Mouse (Mus musculus) heart, postnatal 14 days (tissue): ENCODE measurements around the gene Mef2d. TPM values are rescaled to one million over a fixed set of nuclear protein-coding genes. Genes with fewer than 3 reads are reported as not detected.

Experiments
- DNase-seq, 2 experiments: peaks; one replicate each; pipeline ENCODE4 v3.0.0; 2021 to 2022
- intact Hi-C: fragments of 180-260 bp; cut with DNase I; formaldehyde crosslinking; loops from one replicate; pipeline ENCODE4 v1.15.1; 2025
- total RNA-seq, 2 experiments: library from RNA; stranded (reverse); gene quantifications; 2 replicates each; pipeline ENCODE4 v1.2.3; 2021

The Mef2d gene
- total RNA-seq, 2 experiments from 2014 or later = 128 to 130 TPM

DNA sequence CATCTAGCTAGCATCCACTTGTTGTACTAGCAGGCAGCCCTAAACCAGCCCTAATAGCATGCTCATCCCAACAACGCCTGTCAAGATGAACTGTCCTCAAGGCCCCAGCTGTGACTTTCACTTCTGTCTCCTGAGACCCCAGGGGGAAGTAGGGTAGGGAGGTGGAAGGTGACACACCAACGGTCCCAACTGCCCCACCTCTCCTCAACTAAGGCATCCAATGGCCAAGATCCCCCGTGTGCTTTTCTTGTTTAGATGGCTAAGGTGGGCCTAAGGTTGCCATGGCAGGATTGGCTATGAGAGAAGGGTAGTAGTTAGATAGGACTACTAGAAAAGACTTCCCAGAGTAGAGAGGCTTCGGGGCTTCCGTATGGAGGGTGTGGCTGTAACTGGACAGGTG, 6.2 kb downstream of the Mef2d start:
- intact Hi-C loops = no loop called here
- DNase-seq = no peak

DNA sequence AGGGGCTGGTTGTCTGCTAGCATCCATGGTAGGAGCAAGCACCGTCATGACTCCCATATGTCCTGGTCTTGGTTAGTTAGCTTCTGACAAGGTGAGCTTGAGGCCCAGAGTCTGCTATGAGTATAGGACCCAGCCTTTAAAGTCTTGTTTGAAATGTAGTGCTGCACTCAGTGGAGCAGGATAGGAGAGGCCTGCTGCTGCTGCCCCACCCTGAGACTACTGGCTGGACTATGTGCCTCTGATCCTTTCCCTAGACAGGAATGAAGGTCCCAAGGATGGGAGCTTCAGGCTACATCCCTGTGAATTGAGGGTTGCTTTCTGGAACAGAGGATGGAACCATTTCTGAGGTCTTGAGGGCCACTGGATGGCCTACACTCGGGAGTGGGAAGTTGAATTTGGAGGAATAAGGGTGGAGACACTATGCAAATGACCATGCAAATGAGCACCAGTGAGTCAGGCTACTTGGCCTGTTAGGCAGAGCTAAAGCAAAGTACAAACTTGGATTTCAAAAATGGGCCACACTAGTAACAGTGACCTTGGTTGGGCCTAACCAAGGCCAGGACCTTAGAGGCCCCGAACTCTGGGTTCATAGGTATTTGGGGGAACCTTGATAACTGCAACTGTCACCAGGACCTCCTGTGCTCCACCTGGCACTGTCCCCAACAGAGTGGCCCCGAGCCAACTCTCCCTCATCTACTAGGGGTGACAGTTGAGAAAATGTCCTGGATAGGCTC, 6.8 kb downstream of the Mef2d start:
- intact Hi-C loops = no loop called here
- DNase-seq = peak; percentile 69 to 84

DNA sequence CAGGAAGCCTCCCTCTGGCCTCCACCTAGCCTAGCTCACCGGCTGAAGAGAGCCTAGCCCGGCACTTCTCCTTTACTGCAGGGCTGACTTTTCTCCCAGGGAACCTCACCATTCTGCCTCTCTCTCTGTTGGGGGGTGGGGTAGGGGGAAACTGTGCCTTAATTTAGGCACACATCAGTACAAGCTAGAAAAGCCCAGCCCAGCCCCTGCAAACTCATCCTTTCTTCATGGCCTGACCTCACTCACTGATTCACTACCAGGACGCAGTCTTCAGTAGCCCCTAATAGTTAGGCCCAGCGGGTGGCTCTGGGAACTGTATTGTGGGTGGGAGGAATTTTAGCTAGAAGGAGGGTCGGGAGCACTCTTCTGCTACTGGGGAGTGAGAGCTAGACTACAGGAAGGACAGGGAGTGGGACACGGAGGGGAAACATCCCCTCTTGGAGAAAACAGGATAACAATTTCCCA, 7.4 kb downstream of the Mef2d start:
- intact Hi-C loops = no loop called here
- no peak for DNase-seq

DNA sequence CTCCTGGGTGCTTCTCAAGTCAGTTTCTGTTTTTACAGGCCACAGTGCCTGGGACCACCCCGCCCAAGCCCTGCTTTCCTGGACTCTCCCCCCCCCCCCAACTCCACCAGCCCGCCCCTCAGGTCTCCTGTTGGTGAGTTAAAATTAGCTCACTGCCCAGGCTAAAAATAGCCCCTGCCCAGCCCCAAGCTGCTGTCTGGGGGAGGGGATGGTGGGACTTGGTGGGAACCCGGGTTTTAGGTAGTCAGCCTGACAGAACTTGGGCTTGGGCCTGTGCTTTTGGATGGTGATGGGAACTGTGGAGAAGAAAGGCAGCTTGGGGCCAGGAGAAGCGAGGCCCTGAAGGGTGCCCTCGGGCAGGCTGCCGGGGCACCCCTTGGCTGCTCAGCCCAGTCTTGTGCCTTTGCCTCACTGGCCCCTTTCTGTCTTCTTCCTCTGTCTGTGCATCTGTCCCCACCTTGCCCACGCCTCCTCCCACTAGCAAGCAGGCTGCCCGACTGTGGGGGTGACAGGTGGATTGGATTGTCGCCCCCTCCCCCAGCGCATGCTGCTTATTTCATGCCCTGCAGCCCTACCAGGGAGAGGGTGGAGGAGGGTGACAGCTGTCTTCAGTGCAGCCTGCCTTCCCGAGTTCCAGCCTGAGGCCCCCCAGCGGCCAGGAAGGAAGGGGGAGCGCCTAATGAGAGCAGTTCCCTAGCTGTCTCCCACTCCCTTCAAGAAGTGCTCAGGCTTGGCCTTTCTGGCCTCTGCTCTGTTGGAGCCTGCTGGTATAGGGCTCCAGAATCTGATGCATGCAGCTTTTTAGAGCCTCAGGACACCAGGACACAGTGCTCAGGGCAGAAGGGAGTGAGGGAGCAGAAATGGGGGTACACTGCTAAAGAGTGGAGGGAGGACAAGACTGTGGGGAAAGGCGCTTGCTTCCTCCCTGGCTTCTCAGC, 8.2 kb downstream of the Mef2d start:
- peak; percentile 51 to 67 for DNase-seq
- intact Hi-C loops = loop anchor here (2.0 kb wide), 1 partner anchor 14 kb away; no protein-coding TSS in a partner anchor

DNA sequence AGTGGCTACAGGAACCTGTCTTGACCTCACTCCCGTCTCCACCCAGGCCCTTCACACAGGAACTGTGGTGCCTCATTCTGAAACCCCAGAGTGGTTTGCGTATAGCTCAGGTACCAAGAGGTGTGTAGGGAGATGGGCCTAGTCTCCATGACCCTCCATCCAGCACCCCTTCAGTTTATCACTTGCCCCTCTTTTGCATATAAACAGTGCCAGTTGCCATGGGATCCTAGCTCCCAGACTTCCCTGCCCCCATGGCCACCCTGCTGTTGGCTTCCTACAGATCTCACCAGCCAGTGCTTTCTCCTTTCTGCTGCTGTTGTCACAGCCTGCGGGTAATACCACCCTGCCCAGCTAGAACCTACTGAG, 8.8 kb downstream of the Mef2d start:
- no peak for DNase-seq
- intact Hi-C loops = loop anchor here (2.0 kb wide), 1 partner anchor 14 kb away; no protein-coding TSS in a partner anchor

DNA sequence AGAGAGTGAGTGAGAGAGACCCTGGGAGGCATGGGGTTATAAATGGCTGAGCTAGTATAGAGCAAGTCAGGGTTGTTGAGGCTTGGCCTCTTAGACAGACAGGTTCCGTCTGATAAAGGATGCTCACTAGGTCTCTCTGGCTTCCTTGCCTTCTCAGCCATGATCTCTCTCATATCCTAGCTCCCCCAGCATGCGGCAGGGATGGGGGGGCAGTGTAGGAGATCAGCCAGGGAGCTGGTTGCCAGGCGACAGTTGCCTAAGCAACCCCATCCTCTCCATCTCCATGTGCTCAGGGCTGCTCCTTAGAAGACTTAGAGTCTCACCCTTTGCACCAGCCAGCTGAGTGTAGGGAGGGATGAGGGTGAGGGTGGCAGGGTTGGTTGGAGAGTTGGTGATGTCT, 9.9 kb downstream of the Mef2d start:
- DNase-seq = no peak
- intact Hi-C loops = no loop called here

DNA sequence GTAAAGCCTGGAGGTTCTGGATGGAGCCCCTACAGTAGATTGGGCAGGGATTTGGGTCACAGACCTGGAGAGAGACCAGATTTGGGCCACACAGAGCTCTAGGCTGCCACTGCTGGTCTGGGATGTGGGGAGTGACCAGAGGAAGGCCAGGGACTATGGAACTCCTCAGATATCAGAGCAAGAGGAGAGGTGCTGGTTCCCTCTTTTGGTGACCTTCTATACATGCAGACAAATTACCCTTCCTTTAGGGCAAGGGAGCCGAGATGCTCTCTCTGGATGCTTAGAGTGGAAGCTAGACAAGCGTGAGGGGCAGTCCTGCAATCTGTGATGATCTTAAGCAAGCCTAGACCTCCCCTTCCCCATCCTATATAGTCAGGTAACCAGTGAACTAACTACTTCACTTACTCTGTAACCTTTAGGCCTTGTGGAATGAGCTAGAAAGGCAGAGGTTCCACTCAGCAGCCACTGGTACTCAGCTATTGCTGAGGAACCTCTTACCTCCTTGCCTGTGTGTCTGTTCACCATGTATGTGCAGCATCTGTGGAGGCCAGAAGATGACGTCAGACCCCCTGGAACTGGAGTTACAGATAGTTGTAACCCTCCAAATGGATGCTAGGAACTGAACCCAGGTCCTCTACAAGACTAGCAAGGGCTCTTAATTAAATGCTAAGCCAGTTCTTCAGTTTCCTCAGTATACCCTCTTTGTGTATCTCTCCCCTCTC, 11.3 kb downstream of the Mef2d start:
- DNase-seq = no peak
- intact Hi-C loops = loop anchor here (2.0 kb wide), 1 partner anchor 19 kb away; no protein-coding TSS in a partner anchor

DNA sequence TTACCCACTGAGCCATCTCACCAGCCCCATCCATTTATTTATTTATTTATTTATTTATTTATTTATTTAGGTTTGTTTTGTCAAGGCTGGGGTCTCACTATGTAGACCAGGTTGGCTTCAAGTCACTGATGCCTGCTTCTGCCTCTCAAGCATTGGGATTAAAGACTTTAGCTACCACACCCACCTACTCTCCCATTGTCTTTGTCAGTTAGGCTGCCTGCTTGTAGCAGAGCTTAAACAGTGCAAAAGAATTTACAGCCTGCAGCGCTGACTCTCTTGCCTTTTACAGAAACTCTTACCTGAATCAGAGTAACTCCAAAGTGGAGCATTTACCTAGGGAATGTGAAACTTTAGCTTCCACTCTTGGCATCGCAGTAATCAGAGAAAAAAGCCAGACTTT, 12.1 kb downstream of the Mef2d start:
- intact Hi-C loops = loop anchor here (2.0 kb wide), 1 partner anchor 19 kb away; no protein-coding TSS in a partner anchor
- DNase-seq = no peak

DNA sequence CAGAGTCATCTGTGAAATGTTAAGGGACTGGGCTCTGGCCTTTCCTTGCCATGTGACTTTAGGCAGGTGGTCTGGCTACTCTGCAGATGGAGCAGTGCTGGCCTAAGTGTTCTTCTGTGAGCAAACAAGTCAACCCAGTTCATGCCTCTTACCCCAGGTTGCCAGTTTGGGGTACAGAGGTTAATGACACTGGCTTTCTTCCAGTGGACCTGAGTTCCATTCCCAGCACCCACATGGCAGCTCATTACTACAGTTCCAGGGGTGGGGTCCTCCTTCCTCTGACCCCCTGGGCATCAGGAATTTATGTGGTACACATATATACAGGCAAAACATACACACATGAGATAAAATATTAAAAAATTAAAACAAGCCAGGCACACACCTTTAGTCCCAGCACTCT, 14.6 kb downstream of the Mef2d start:
- intact Hi-C loops = loop anchor here (5.0 kb wide), 1 partner anchor 70 kb away; no protein-coding TSS in a partner anchor
- DNase-seq = no peak

DNA sequence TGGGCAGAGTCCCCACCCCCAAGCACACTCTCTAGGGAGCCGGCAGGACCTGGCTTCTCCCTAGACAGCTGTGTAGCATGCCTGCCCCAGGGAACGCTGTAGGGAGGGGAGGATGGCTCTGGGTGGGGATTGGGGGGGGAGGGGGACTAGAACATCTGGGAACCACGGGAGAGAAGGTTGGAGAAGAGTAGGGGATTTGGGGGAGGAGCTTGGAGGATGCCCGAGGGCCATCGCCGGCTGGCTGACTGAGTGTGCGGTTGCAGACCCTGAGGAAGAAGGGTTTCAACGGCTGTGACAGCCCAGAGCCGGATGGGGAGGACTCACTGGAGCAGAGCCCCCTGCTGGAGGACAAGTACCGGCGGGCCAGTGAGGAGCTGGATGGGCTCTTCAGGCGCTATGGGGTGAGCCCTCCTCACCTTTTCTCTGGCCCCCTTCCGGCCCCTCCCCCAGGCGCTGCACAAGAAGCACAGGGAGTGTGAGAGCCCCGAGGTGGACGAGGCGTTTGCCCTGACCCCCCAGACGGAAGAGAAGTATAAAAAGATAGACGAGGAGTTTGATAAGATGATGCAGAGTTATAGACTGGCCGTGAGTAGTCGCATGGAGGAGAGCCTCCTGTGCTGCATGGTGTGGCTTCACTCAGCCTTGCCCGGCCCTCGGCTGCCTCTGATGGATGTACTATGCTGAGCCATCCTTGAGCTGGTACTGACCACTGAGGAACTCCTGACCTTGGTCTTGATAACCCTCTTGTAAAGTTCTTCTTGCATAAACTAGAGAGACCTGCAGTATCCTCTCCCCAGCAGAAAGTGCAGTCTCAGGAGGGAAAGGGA, 15.8 kb downstream of the Mef2d start:
- peak; percentile 64 to 65 for DNase-seq
- intact Hi-C loops = loop anchor here (5.0 kb wide), 1 partner anchor 71 kb away; no protein-coding TSS in a partner anchor

DNA sequence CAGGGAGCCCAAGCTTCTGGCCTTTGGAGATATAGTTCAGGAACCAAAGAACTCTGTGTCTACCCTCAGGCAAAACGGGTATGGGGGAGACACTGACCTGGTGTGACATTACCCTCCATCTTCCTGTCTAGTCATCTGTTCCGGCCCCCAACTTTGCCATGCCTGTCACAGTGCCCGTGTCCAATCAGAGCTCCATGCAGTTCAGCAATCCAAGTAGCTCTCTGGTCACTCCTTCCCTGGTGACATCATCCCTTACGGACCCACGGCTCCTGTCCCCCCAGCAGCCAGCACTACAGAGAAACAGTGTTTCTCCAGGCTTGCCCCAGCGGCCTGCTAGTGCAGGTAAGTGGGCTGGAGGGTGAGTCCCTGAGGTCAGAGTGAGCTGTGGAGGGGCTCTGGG, 16.8 kb downstream of the Mef2d start:
- no peak for DNase-seq
- intact Hi-C loops = loop anchor here (5.0 kb wide), 1 partner anchor 72 kb away; no protein-coding TSS in a partner anchor

DNA sequence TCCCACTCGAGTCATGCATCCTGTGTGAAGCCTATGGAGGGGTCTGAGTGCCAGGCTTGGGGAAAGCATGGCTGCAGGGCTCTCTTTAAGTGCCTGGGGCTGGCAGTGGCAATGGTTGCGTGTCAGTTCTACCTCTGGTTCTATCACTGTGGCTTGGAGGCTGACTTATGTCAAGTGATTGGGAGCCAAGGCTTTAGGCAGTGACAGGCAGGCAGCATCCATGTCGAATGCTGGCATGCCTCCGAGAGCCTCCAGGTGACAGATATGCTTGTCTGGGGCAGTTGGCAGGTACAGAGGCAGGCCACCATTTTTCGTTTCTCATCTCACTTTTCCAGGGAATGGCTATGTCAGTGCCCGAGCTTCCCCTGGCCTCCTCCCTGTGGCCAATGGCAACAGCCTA, 18.7 kb downstream of the Mef2d start:
- intact Hi-C loops = no loop called here
- DNase-seq = no peak

DNA sequence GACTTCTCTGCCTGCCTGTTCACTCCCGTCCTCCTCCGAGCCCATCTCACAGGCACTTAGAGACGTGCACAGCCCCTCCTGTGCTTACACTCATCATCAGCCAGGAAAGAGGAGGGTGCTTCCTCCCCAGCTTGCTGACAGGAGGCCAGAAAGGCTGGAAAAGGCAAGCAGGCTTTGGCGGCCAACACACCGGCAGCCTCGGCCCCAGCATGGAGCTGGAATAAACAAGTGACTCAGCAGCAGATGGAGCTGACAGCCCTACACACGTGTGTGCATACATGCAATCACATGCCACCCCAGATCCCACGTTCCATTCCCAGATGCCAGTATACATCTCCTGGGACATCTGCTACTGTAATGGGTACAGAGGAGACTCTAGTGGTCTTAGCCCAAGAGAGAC, 20.1 kb downstream of the Mef2d start:
- DNase-seq = peak; percentile 69 to 71
- intact Hi-C loops = no loop called here

DNA sequence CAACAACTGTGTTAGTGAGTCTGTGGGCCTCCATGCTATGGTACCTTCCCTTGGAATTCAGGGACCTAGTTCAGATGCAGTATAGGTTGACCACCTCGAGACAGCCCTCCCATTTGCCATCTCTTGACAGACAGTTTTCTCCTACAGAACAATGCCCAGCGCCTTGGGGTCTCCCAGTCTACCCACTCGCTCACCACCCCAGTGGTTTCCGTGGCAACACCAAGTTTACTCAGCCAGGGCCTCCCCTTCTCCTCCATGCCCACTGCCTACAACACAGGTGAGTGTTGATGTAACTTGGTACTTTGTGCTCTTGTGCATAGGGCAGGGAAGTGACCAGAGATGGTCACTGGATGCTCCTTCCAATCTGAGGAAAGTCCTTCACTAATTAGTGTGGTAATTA, 20.6 kb downstream of the Mef2d start:
- no peak for DNase-seq
- intact Hi-C loops = no loop called here

DNA sequence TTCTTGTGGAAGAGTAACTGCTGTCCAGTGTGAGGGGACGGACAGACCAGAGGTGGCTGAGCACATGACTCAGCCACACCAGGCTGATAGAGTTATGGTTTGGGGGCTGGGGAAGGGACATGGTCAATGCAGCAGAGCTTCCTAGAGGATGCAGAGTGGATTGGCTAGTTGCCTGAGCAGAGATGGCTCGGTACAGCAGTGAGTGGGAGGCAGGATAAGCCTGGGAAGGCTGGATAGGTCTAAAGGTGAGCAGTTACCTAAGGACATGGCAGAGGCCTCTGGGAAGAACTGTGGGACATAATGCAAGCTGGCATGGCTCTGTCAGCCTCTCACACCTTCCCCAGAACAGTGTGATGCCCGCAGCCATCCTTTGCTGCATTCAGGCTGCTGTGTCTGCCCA, 21.7 kb downstream of the Mef2d start:
- intact Hi-C loops = loop anchor here (2.0 kb wide), 1 partner anchor 13 kb away; no protein-coding TSS in a partner anchor

DNA sequence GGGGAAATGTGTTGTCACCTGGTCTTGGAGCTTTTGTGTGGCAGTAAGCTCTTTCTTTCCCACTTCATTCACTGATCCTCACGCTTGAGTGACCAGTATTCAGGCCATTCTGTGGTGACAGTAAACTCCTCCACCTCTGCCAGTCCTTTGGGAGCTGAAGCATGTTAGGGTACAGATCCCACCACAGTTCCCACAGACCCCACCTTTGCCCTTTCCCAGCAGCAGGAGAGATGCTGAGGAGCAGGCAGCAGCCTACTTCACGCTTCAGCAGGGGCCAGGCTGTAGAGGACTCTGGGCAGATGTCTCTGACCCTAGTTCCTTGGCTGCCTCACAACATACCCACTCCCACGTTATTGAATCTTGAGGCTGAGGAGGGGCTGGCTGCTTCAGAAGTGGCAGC, 22.1 kb downstream of the Mef2d start:
- intact Hi-C loops = loop anchor here (2.0 kb wide), 1 partner anchor 13 kb away; no protein-coding TSS in a partner anchor
- no peak for DNase-seq

More for the DNA sequence above, 21.7 kb downstream of the Mef2d start:
- DNase-seq = no peak

DNA sequence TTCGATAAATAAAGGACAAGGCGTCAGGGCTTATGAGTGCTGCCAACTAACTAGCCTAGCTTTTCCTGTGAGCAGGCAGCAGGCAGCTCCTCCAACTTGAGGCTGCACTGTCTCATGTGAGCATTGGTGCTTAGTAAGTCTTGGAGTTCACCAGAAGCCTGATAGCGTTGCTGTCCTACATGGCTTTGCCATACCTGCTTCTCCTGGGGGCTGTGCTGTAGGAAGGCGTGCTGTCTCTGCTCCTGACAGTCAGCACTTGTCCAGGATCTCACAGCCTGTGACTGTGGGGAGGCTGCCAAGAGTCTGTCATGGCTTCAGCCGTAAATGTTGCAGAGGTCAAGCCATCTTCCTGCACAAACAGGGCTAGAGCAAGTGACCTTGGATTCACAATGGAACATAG, 23.9 kb downstream of the Mef2d start:
- peak; percentile 48 to 62 for DNase-seq
- intact Hi-C loops = no loop called here

DNA sequence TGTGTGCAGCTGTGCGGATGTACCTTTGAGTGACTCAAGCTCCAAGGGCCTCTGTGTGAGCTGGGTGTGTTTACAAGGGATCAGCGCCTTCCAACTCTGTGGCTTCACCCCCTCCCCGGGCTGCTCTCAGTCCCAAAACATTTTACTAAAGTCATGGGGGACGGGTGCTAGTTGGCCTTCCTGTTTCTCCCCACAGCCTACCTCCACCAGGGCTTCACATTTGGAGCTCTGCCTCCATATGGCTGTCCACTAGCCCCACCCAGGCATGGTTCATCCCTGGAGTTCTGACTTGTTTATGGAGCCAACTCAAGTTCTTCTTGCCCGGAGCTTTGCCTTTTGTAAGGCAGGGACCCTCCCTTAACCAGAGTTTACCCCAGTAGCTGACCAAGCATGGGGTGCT, 28.2 kb downstream of the Mef2d start:
- no peak for DNase-seq
- intact Hi-C loops = loop anchor here (5.0 kb wide), 1 partner anchor 33 kb away; no protein-coding TSS in a partner anchor

DNA sequence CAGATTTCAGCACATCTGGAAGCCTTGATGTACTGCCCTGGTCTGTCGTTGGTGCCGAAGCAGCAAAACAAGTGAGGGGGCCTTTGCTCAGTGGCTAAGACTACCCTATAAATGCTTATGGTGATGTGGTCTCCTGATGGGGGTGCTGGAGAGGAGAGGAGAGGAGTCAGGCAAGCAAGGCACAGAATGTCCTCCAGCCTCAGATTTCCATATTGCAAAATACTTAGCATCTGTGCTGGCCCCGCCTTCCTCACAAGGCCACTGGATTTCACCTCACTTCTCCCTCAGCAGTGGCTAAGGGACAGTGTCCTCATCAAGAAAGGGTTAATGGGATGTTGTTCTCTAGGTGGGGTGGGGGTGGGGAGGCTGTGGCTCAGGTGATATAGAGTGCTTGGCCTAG, 30.3 kb downstream of the Mef2d start:
- intact Hi-C loops = loop anchor here (2.0 to 5.0 kb wide), 2 partner anchors 18 to 35 kb away; no protein-coding TSS in a partner anchor
- no peak for DNase-seq
